Mouse (Mus musculus) left cerebral cortex, adult 2 months (tissue): ENCODE data around the gene Loxl3. TPM values are rescaled to one million over a fixed set of nuclear protein-coding genes. Genes with fewer than 3 reads are reported as not detected.

Source experiments
- DNase-seq, 2 experiments: peaks; one replicate each; pipeline ENCODE4 v3.0.0; 2021 to 2022; ENCODE audit warnings: low spot score in 2 of 2, mixed read lengths in 1 of 2; ENCODE audit errors: extremely low spot score in 1 of 2
- H3K27ac ChIP-seq: fragments of 200-600 bp; 2 replicates; pipeline ENCODE4 v1.8.1; 2022
- H3K4me3 ChIP-seq: fragments of 200-600 bp; 2 replicates; pipeline ENCODE4 v1.8.1; 2022
- CTCF ChIP-seq: fragments of 200-600 bp; IDR thresholded peaks from 2 replicates; pipeline ENCODE4 v1.8.1; 2022; ENCODE audit warnings: antibody characterized with exemption, mild to moderate bottlenecking, moderate library complexity
- intact Hi-C: fragments of 180-260 bp; cut with DNase I; formaldehyde crosslinking; loops from one replicate; pipeline ENCODE4 v1.15.1; 2025
- long read RNA-seq, 2 experiments: library from polyadenylated mRNA; stranded (forward); transcript quantifications; one replicate each; pipeline ENCODE4 v2.0.0; 2021; ENCODE audit warnings: borderline mapping rate in 2 of 2
- total RNA-seq, 2 experiments: library from RNA; stranded (reverse); gene quantifications; 2 replicates each; pipeline ENCODE4 v1.2.3; 2021

Loxl3 gene
- 1 to 10 TPM; 2.0 to 3.5 TPM for total RNA-seq
- long read RNA-seq, experiment 1, full-length matches to known transcripts = 7 of 9 reads
- long read RNA-seq, experiment 1, partial matches to known transcripts = 0 of 9 reads
- long read RNA-seq, experiment 1, other reads (novel, unspliced or antisense) = 2 of 9 reads
- long read RNA-seq, experiment 2, full-length matches to known transcripts = 1 of 2 reads
- long read RNA-seq, experiment 2, partial matches to known transcripts = 0 of 2 reads
- long read RNA-seq, experiment 2, other reads (novel, unspliced or antisense) = 1 of 2 reads

DNA sequence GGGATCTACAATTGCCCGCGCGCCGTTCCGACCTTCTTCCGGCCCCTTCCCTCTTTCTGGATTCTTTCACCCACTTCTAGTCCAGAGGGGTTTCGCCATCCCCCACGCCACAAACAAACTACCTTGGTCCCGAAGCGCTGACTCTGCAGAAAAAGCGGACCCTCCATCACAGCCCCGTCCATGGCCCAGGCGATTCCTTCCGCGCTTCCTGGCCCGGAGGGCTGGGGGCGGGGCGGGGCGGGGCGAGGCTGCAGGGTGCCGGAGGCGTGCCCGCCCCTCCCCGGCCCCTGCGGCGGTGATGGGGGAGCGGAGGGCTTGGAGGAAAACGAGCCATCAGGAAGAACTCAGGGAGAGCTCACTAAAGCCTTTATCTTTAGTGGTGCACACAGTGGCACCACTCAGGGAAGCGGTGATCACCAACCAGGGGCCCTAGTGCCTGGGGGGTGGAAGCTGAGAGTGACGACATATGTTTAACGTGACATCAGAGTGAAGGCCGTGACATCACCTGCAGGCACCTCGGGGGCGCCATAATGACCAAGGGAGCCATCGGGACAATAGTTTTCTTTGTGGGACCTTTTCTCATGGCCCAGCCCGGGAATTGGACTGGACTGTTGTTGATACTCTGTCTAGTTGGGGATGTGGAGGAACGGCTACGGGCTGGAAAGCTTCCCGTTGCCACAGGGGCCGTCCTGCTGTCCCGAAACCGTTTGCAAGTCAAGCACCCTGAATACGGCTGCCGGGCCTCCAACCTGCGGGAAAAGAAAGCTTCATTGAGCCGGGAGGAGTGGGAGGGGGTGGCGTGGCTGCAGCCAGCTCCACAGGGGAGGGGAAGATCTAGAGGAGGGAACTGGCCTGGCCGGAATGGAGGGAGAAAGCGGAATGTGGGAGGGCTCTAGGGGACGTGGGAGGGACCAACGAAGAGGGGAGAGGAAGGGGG, at the start of gene Loxl3, which contains the start of gene Dok1:
TSS of gene Loxl3 (plus strand) at position 925 of the 937 bp plus-strand sequence.
TSS of gene Dok1 (minus strand) at position 223 of the 937 bp plus-strand sequence.
- TF ChIP-seq CTCF = no peak
- Histone ChIP-seq H3K4me3 (peak within 1 kb of the TSS; percentile 52), H3K27ac (peak within 1 kb of the TSS; percentile 42; the same call in 1 of the 2 replicates)
- DNase-seq = peak in 1 of 2 experiments; percentile 35
- intact Hi-C loops = no loop called here

DNA sequence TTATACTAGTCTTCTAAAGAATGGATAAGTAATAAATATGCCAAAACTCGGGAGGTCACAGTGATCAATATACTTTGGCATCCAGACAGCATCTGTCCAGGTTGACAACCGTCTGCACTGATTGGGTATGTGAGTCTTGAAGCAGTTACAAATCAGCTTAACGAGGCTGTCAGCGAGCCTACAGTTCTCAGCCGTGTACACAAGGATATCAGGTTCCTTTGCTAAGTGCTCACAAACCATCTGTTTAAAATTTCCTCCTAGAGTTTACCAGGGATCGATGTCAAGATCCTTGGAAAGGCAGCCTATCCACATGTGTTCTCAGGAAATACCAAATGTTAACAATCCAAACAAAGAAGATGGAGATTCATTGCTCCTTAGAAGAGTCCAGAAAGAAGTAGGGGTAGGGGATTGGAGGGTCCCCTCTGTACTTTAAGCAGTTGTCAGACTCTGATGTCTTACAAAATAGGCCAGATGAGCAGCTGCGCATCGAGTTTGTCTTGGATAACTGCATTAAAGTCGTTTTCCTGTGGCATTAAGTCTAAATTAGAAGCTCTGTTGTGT, 46.5 kb upstream of the Loxl3 start:
- Histone ChIP-seq H3K4me3 (no peak overlapping the region), H3K27ac (no peak overlapping the region)
- DNase-seq = no peak
- intact Hi-C loops = no loop called here
- TF ChIP-seq CTCF = no peak

DNA sequence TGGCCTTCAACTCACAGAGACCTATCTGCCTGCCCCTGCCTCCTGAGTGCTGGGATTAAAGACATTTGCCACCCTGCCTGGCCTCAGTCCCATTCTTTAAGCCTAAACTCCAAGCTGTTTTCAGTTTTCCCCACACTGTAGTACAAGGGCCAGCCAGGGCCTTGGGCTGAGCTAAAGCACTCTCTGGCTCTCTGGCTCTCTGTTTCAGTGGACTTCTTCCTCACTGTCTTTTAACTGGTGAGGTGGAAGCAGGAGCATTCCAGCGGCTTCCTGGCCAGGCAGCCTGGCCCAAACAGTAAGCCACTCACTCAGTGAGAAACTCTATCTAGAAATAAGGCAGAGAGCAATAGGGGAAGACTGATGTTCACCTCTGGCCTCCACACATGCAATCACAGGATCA, 40.3 kb upstream of the Loxl3 start:
- TF ChIP-seq CTCF = no peak
- DNase-seq = no peak

DNA sequence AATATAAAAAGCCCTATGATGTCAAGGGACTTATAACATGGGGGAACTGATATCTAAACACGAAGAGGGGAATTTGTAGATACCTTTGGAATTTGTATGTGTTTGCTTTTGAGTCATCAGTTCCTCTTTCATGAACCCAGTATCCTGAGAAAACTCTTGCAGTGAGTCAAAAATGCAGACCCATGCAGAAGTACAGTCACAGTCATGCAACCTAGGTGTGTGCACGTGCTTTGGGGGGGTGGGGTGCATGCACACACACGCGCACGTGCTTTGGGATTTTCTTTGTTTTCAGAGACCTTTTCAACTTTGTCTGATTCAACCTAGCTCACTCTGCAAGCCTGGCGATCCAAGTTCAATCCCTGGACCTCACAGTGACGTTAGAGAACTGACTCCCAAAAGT, 39.6 kb upstream of the Loxl3 start:
- H3K27ac ChIP-seq = no peak overlapping the region
- TF ChIP-seq CTCF = no peak
- no peak for DNase-seq
- no peak overlapping the region for H3K4me3 ChIP-seq
- intact Hi-C loops = loop anchor here (10.0 kb wide), 1 partner anchor 280 kb away; no protein-coding TSS in a partner anchor

More for the DNA sequence above, 40.3 kb upstream of the Loxl3 start:
- Histone ChIP-seq H3K4me3 (no peak overlapping the region), H3K27ac (no peak overlapping the region)
- intact Hi-C loops = loop anchor here (10.0 kb wide), 1 partner anchor 281 kb away; no protein-coding TSS in a partner anchor

DNA sequence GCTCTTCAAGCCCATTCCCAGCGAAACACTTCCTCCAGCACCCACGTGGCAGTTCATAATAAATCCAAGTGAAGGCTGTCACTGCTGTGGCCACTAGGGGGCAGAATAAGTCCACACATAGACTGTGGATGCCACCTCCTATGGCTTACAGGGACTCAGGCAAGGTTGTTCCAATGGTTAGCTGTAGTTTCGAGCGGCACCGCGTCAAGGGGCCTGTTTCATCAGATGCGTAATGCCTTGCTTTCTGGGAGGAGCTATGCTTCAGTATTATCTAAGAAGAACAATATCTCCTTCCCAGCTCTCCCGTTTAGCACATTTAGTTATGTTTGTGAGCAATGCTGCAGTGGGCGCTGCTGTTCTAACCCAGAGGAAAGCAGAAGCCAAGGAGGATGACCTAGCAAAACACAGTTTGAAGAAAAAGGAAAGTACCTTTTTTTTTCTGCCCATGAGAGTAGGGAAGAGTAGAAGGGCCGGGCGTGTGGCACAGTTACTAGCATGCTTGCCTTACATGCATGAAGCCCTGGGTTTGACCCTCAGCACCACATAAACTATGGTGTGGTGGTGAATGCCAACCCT, 37.1 kb upstream of the Loxl3 start:
- intact Hi-C loops = loop anchor here (1.0 to 10.0 kb wide), 6 partner anchors 40 to 278 kb away; partner anchors contain the start of genes 1700003E16Rik, Aup1, Ccdc142 and Gm42688
- TF ChIP-seq CTCF = peak; percentile 99
- Histone ChIP-seq H3K27ac (peak overlapping the region; percentile 70), H3K4me3 (peak overlapping the region; percentile 20)
- peak; percentile 89 for DNase-seq

DNA sequence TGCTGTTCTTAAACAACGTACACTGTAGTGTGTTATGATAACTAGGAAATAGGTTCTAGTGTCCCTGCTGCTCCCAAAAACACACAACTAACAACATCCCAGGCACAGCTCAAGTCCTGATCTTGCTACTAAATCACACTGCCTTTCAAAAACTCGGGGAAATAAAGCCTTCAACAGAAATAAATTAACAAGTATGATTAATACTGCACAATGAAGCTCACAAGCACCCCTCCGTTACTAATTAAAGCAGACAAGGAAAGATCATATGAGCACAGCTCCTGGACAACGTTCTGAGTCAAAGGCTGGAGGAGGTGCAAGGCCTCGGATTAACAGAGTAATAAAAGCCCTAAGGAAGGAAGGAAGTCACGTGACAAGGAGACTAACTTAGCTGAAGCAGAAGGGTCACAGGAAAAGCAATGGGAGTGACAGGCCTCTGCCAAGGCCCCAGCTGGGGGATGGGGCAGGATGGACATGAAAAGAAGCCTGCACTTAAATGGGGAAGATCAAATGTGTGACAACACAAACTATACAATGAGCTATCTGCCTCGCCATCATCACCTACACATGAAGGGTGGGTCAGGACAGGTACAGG, 36.4 kb upstream of the Loxl3 start:
- H3K27ac ChIP-seq = peak overlapping the region; percentile 70; the same call in 1 of the 2 replicates
- no peak for DNase-seq

DNA sequence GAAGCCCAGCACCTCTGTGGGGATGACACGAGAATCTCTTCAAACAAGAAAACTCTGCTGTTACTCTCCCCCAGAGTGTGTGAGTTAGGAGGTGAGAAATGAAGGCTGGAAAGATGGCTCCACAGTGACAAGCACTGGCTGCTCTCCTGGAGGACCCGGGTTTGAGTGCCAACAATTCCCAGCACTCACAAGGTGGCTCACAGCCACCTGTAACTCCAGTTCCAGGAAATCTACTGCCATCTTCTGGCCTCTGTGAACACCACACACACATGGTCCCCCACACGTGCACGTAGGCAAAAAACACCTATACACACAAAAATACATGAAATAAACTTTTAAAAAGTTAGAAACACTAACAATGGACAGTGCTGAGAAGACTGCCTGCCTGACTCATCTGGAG, 35.6 kb upstream of the Loxl3 start:
- Histone ChIP-seq H3K4me3 (no peak overlapping the region), H3K27ac (no peak overlapping the region)
- no peak for DNase-seq
- intact Hi-C loops = loop anchor here (5.0 to 10.0 kb wide), 2 partner anchors 39 to 276 kb away; no protein-coding TSS in a partner anchor
- TF ChIP-seq CTCF = peak; percentile 6

More for the DNA sequence above, 36.4 kb upstream of the Loxl3 start:
- H3K4me3 ChIP-seq = no peak overlapping the region
- no peak for TF ChIP-seq CTCF
- intact Hi-C loops = loop anchor here (1.0 to 10.0 kb wide), 4 partner anchors 40 to 277 kb away; partner anchors contain the start of genes 1700003E16Rik and Wdr54

DNA sequence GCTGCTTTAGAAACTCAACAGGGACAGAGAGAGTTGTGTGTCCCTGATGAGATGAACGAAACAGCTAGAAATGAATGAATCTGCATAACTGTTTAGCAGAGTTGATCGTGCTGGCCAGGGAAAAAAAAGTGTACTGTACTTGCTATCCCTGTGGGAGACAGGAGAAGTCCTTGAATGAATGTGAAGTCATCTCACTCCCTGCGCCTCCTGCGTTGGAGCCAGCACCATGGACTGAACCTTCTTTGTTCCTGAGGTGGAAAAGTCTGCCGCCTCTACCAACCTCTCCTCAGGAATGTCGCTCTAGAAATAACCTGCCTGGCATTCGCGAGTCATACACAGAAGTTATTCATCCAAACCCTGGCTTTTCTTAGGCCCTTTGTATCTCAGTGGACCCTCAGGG, 34.0 kb upstream of the Loxl3 start:
- no peak overlapping the region for H3K4me3 ChIP-seq
- intact Hi-C loops = loop anchor here (5.0 to 10.0 kb wide), 2 partner anchors 37 to 275 kb away; no protein-coding TSS in a partner anchor

DNA sequence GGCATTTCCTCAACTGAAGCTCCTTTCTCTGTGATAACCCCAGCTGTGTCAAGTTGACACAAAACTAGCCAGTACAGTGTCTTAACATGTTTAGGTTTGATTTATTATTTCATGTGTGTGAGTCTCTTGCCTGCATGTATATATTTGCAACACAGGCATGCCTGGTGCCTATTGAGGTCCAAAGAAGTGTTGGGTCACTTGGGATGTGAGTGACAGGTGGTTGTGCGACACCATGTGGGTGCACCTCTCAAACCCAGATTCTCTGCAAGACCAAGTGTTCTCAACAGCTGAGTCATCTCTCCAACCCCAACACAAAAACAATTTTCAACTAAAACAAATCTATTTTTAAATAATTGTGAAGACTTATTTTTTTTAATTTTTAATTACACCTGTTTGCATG, 30.9 kb upstream of the Loxl3 start:
- intact Hi-C loops = no loop called here
- H3K4me3 ChIP-seq = no peak overlapping the region
- TF ChIP-seq CTCF = no peak
- H3K27ac ChIP-seq = no peak overlapping the region
- DNase-seq = no peak

More for the DNA sequence above, 34.0 kb upstream of the Loxl3 start:
- DNase-seq = no peak
- no peak for TF ChIP-seq CTCF
- no peak overlapping the region for H3K27ac ChIP-seq

DNA sequence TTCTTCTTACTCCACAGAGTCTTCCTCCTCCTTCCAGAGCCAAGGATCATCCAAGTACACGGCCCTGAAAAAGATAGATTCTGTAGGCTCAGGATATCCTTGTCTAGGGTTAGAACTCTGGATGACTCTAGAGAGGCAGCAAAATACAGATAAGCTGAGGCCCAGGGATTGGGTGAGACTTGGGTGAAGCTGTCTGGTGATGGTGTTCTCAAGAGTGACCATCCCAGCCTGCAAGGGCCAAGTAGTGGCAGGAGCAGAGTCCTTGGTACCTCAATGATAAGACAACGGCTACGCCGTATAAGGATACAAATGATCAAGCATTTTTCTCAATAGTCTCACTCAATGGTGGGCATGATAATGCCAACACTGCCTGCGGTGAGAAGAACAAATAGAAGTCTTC, 30.1 kb upstream of the Loxl3 start:
- no peak overlapping the region for H3K27ac ChIP-seq
- no peak for TF ChIP-seq CTCF
- intact Hi-C loops = no loop called here

DNA sequence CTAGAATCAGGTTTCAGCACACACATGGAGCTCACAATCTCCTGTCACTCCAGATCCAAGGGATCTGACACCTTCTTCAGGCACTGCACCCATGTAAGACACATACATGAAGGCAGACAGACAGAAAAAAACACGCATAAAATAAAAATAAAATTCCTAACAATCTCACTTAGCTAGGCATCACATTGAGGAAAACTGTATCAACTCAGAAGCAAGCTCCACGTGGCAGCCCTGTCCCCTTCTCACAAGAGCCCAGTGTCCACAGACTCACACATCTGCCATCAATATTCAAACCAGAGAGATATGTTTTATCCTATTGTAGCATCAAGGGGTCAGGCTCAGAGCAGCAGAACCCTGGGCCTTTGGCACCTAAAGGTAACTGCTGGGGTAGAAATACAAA, 29.7 kb upstream of the Loxl3 start:
- Histone ChIP-seq H3K4me3 (no peak overlapping the region), H3K27ac (no peak overlapping the region)
- TF ChIP-seq CTCF = no peak
- intact Hi-C loops = no loop called here
- no peak for DNase-seq

More for the DNA sequence above, 30.1 kb upstream of the Loxl3 start:
- no peak overlapping the region for H3K4me3 ChIP-seq
- no peak for DNase-seq
